Mouse (Mus musculus) lung, postnatal 0 days (tissue): ENCODE data around the gene Hepacam2.

ENCODE experiments used
- CTCF ChIP-seq: IDR thresholded peaks from 2 replicates; pipeline ENCODE4 v1.5.1; 2016; ENCODE audit warnings: antibody characterized with exemption, mild to moderate bottlenecking
- EP300 ChIP-seq: IDR thresholded peaks from 2 replicates; pipeline ENCODE4 v1.6.1; 2016; ENCODE audit warnings: antibody characterized with exemption, mild to moderate bottlenecking, control low read depth

DNA sequence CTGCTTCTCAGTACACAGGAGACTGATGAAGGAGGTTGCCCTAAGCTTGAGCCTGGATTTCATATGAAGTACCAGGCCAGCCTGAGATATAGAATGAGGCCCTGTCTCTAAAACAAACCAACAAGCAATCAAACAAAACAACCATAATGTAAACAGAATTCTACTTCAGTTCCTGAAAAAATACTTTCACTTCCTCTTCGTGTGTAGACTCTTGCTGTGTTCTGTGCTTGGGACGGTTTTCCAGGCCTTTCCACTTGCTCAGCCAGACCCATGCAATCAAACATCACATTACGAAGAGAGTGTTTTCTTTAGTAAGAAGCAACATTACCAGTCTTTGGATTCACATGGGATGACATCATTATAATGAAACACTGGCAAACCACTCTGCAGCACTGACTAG is 16.4 kb downstream of the Hepacam2 start:
- TF ChIP-seq EP300 (no peak), CTCF (no peak)
